Mouse (Mus musculus) liver, embryonic 16.5 days (tissue): ENCODE data around the gene Il9. TPM values are rescaled to one million over a fixed set of nuclear protein-coding genes. Genes with fewer than 3 reads are reported as not detected.
A peak's percentile ranks its signal among the peaks of the same experiment; 100 is the strongest.

Experiments
- ATAC-seq: fragments of 200-750 bp; cut with Nextera tagmentation; 2 replicates; pipeline ENCODE4 v1.8.0; 2017; ENCODE audit warnings: low read depth, mild to moderate bottlenecking, moderate number of reproducible peaks, moderate library complexity
- H3K27ac ChIP-seq: fragments of 300-500 bp; sonication (generic); 2 replicates; pipeline ENCODE4 v1.5.1; 2014; ENCODE audit warnings: mild to moderate bottlenecking, low read length
- H3K27me3 ChIP-seq: fragments of 300-500 bp; sonication (generic); 2 replicates; pipeline ENCODE4 v1.6.1; 2014; ENCODE audit warnings: low read depth, low read length, mixed read lengths; ENCODE audit not compliant: control insufficient read depth, insufficient read depth
- H3K36me3 ChIP-seq: fragments of 300-500 bp; sonication (generic); 2 replicates; pipeline ENCODE4 v1.6.1; 2014; ENCODE audit warnings: mild to moderate bottlenecking; ENCODE audit not compliant: control insufficient read depth, insufficient read depth
- H3K4me1 ChIP-seq: fragments of 300-500 bp; sonication (generic); 2 replicates; pipeline ENCODE4 v1.6.1; 2014; ENCODE audit warnings: low read depth, low read length, mixed read lengths; ENCODE audit not compliant: control insufficient read depth
- H3K4me2 ChIP-seq: fragments of 300-500 bp; sonication (generic); 2 replicates; pipeline ENCODE4 v1.6.1; 2014; ENCODE audit warnings: low read depth, low read length, mixed read lengths
- H3K4me3 ChIP-seq: fragments of 300-500 bp; sonication (generic); 2 replicates; pipeline ENCODE4 v1.5.1; 2014; ENCODE audit warnings: low read depth, mild to moderate bottlenecking, low read length
- H3K9ac ChIP-seq: fragments of 300-500 bp; sonication (generic); 2 replicates; pipeline ENCODE4 v1.6.1; 2014; ENCODE audit warnings: low read depth, low read length
- H3K9me3 ChIP-seq: fragments of 300-500 bp; sonication (generic); replicated peaks from 2 replicates; pipeline ENCODE4 v1.6.1; 2016; ENCODE audit warnings: low read length; ENCODE audit not compliant: control insufficient read depth
- WGBS: fragments of 180-500 bp; shearing (Covaris S2); extraction: QIAGEN DNeasy Blood & Tissue Kit; methylation state at CpG from one replicate; pipeline ENCODE4 v1.1.7; 2014; ENCODE audit not compliant: insufficient replicate concordance; 5-methylcytosine and 5-hydroxymethylcytosine counted together
- polyA plus RNA-seq: library from polyadenylated mRNA; unstranded; fragments of >200 nt; fragmentation: Nextera tagmentation; extraction: Ambion mirVana; gene quantifications from 2 replicates; pipeline ENCODE4 v1.2.1, GENCODE M21; 2015

Gene Il9
- polyA plus RNA-seq, 1 experiment from 2014 or later = not detected

GRCm38 (mm10) chr13:56438211-56439075 lies 43.6 kb downstream of the Il9 start, which contains the start of gene Slc25a48:
Slc25a48 (plus strand) TSS chr13:56438355.
- Histone ChIP-seq H3K9me3 (no peaks in the 10 kb centered on the region), H3K36me3 (no peaks in the 10 kb centered on the region), H3K4me2 (peak within 1 kb of the TSS; percentile 15), H3K4me3 (peak within 1 kb of the TSS; percentile 51), H3K27ac (peak within 1 kb of the TSS; percentile 69), H3K4me1 (no peaks in the 10 kb centered on the region), H3K9ac (peak within 1 kb of the TSS; percentile 34; the same call in 1 of the 2 replicates), H3K27me3 (peaks cover 28% of the 10 kb centered on the region)
- WGBS = 2% methylated on average over 51 of the region's 51 CpGs
- ATAC-seq = peak; percentile 78

- H3K4me1 ChIP-seq = no peaks in the 10 kb centered on the region
- no peak overlapping the region for H3K9ac ChIP-seq
- no peak overlapping the region for H3K27ac ChIP-seq
- no peak overlapping the region for H3K4me2 ChIP-seq
- no peak for ATAC-seq
- H3K36me3 ChIP-seq = no peaks in the 10 kb centered on the region
- no peak overlapping the region for H3K4me3 ChIP-seq
- 55% methylated on average over 10 of the region's 10 CpGs for WGBS
- H3K9me3 ChIP-seq = no peaks in the 10 kb centered on the region
- H3K27me3 ChIP-seq = peaks cover 28% of the 10 kb centered on the region
Observed at GRCm38 (mm10) chr13:56435615-56436287, 46.3 kb downstream of the Il9 start.

GRCm38 (mm10) chr13:56434311-56434751 lies 47.7 kb downstream of the Il9 start:
- Histone ChIP-seq H3K4me2 (no peak overlapping the region), H3K4me3 (no peak overlapping the region), H3K36me3 (no peaks in the 10 kb centered on the region), H3K4me1 (no peaks in the 10 kb centered on the region), H3K27me3 (peaks cover 22% of the 10 kb centered on the region), H3K9ac (no peak overlapping the region), H3K9me3 (no peaks in the 10 kb centered on the region), H3K27ac (no peak overlapping the region)
- ATAC-seq = peak; percentile 70
- WGBS = 64% methylated on average over 9 of the region's 9 CpGs

- Histone ChIP-seq H3K4me2 (no peak overlapping the region), H3K4me3 (no peak overlapping the region), H3K4me1 (no peaks in the 10 kb centered on the region), H3K27ac (no peak overlapping the region), H3K9ac (no peak overlapping the region), H3K36me3 (no peaks in the 10 kb centered on the region), H3K9me3 (no peaks in the 10 kb centered on the region), H3K27me3 (peaks cover 15% of the 10 kb centered on the region)
- WGBS = 14% methylated on average over 10 of the region's 10 CpGs
- ATAC-seq = no peak
Observed at GRCm38 (mm10) chr13:56433466-56433865, 48.6 kb downstream of the Il9 start.

- WGBS = 79% methylated on average over 12 of the region's 12 CpGs
Observed at GRCm38 (mm10) chr13:56432496-56432895, 49.5 kb downstream of the Il9 start.

More at GRCm38 (mm10) chr13:56432496-56432895, 49.5 kb downstream of the Il9 start:
- no peaks in the 10 kb centered on the region for H3K9me3 ChIP-seq
- H3K27me3 ChIP-seq = peaks cover 7% of the 10 kb centered on the region
- H3K4me1 ChIP-seq = no peaks in the 10 kb centered on the region
- no peak overlapping the region for H3K9ac ChIP-seq
- no peak overlapping the region for H3K4me2 ChIP-seq
- no peak overlapping the region for H3K27ac ChIP-seq
- no peak overlapping the region for H3K4me3 ChIP-seq
- ATAC-seq = no peak
- H3K36me3 ChIP-seq = no peaks in the 10 kb centered on the region

Other genes starting within 250 kb of the Il9 start
- gene Neurog1, start 230.1 kb downstream of the Il9 start, polyA plus RNA-seq = not detected in 2 replicates
- 0.06 TPM in 1 of 2 replicates, not detected in the other for gene Cxcl14, start 185.7 kb downstream of the Il9 start, polyA plus RNA-seq
- not detected in 2 replicates for gene Gm3045, start 55.7 kb downstream of the Il9 start, polyA plus RNA-seq
- gene Slc25a48, start 43.9 kb downstream of the Il9 start, polyA plus RNA-seq = 1.0 and 1.2 TPM in 2 replicates
- gene Fbxl21, start 40.2 kb upstream of the Il9 start, polyA plus RNA-seq = 0.51 and 0.54 TPM in 2 replicates
- 40.2 and 45.4 TPM in 2 replicates for gene Lect2, start 66.3 kb upstream of the Il9 start, polyA plus RNA-seq
- gene Tgfbi, start 127.3 kb upstream of the Il9 start, polyA plus RNA-seq = 9.9 and 10.9 TPM in 2 replicates
- gene Smad5, start 220.8 kb upstream of the Il9 start, polyA plus RNA-seq = 4.0 and 4.3 TPM in 2 replicates